Mouse (Mus musculus) kidney, postnatal 14 days (tissue): ENCODE measurements at regions not wholly inside any gene's neighbourhood (a gene's known extent, or its start where the extent isn't known, plus 50 kb on each side); places are given as distances from the start of the nearest gene placed in this dataset.

ENCODE experiments used
- DNase-seq: peaks from one replicate; pipeline ENCODE4 v3.0.0; 2022; ENCODE audit warnings: mixed read lengths

DNA sequence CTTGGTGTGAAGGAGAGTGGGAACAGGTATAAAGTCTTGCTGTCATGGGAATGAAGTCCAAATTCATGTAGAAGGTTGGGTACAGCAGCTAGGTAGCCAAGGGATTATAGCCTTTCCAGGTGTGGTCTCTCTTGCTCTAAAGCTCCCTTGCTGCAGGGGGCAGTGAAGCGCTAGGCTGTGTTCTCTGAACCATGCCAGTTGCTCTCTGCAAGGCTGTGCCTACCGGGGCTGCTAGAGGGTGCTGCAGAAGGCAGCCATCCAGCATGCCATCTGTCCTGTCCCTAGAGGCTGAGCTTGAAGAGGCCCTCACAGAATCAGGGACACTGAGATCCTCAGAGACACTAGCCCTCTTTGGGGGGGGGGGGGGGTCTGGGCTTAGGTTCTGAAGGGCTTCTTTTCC lies 50.6 kb upstream of the Shank2 start:
- peak; percentile 81 for DNase-seq
